Mouse (Mus musculus) lung, postnatal 0 days (tissue): ENCODE results near the gene Dok7. TPM values are rescaled to one million over a fixed set of nuclear protein-coding genes. Genes with fewer than 3 reads are reported as not detected.

ENCODE experiments used
- ATAC-seq: fragments of 200-750 bp; cut with Nextera tagmentation; 2 replicates; pipeline ENCODE4 v1.8.0; 2017; ENCODE audit warnings: moderate library complexity
- DNase-seq: peaks from one replicate; pipeline ENCODE4 v3.0.0-alpha.2; 2016; ENCODE audit warnings: low spot score
- H3K27ac ChIP-seq: fragments of 300-500 bp; sonication (generic); 2 replicates; pipeline ENCODE4 v1.5.1; 2014; ENCODE audit warnings: antibody characterized with exemption, mild to moderate bottlenecking, low read length, mixed read lengths
- H3K27me3 ChIP-seq: fragments of 300-500 bp; sonication (generic); replicated peaks from 2 replicates; pipeline ENCODE4 v1.6.1; 2014; ENCODE audit warnings: low read length, mixed read lengths; ENCODE audit not compliant: insufficient read depth
- H3K36me3 ChIP-seq: fragments of 300-500 bp; sonication (generic); 2 replicates; pipeline ENCODE4 v1.6.1; 2014; ENCODE audit warnings: low read length, mixed read lengths; ENCODE audit not compliant: insufficient read depth
- H3K4me1 ChIP-seq: fragments of 300-500 bp; sonication (generic); 2 replicates; pipeline ENCODE4 v1.6.1; 2014; ENCODE audit warnings: antibody characterized with exemption, low read depth, low read length, mixed read lengths; ENCODE audit not compliant: insufficient read depth
- H3K4me2 ChIP-seq: fragments of 300-500 bp; sonication (generic); replicated peaks from 2 replicates; pipeline ENCODE4 v1.6.1; 2014; ENCODE audit warnings: low read depth, mild to moderate bottlenecking, low read length, moderate library complexity, mixed read lengths
- H3K4me3 ChIP-seq: fragments of 300-500 bp; sonication (generic); 2 replicates; pipeline ENCODE4 v1.5.1; 2014; ENCODE audit warnings: low read depth, low read length
- H3K9ac ChIP-seq: fragments of 300-500 bp; sonication (generic); replicated peaks from 2 replicates; pipeline ENCODE4 v1.6.1; 2014; ENCODE audit warnings: low read depth, mild to moderate bottlenecking
- H3K9me3 ChIP-seq: fragments of 300-500 bp; sonication (generic); 2 replicates; pipeline ENCODE4 v1.6.1; 2016; ENCODE audit warnings: low read length, mixed read lengths
- CTCF ChIP-seq: IDR thresholded peaks from 2 replicates; pipeline ENCODE4 v1.5.1; 2016; ENCODE audit warnings: antibody characterized with exemption, mild to moderate bottlenecking
- EP300 ChIP-seq: IDR thresholded peaks from 2 replicates; pipeline ENCODE4 v1.6.1; 2016; ENCODE audit warnings: antibody characterized with exemption, mild to moderate bottlenecking, control low read depth
- WGBS: fragments of 180-500 bp; shearing (Covaris S2); extraction: QIAGEN DNeasy Blood & Tissue Kit; methylation state at CpG from one replicate; pipeline ENCODE4 v1.1.7; 2014; 5-methylcytosine and 5-hydroxymethylcytosine counted together
- polyA plus RNA-seq: library from polyadenylated mRNA; unstranded; fragments of >200 nt; fragmentation: Nextera tagmentation; extraction: Ambion mirVana; gene quantifications from 2 replicates; pipeline ENCODE4 v1.2.1, GENCODE M21; 2015

Gene Dok7
- polyA plus RNA-seq, 1 experiment from 2014 or later, result 0.56 TPM

GRCm38 (mm10) chr5:35050541-35050940 is 6.0 kb upstream of the Dok7 start:
- no peaks in the 10 kb centered on the region for H3K27me3 ChIP-seq
- ATAC-seq, result no peak
- WGBS, result 60% methylated on average over 5 of the region's 5 CpGs
- no peak overlapping the region for H3K27ac ChIP-seq
- DNase-seq, result no peak
- H3K36me3 ChIP-seq, result no peaks in the 10 kb centered on the region
- H3K9ac ChIP-seq, result no peak overlapping the region
- TF ChIP-seq CTCF (peak; percentile 41), EP300 (no peak)
- no peak overlapping the region for H3K4me3 ChIP-seq
- no peak overlapping the region for H3K4me2 ChIP-seq
- H3K4me1 ChIP-seq, result no peaks in the 10 kb centered on the region
- no peaks in the 10 kb centered on the region for H3K9me3 ChIP-seq

- Histone ChIP-seq H3K9me3 (no peaks in the 10 kb centered on the region), H3K27me3 (peaks cover 10% of the 10 kb centered on the region; the same call in 1 of the 2 replicates), H3K27ac (no peak overlapping the region), H3K36me3 (no peaks in the 10 kb centered on the region), H3K4me3 (no peak overlapping the region), H3K9ac (no peak overlapping the region), H3K4me2 (no peak overlapping the region), H3K4me1 (peaks cover 4% of the 10 kb centered on the region; the same call in 1 of the 2 replicates)
- TF ChIP-seq CTCF, result no peak
- no peak for TF ChIP-seq EP300
- WGBS, result 89% methylated on average over 3 of the region's 3 CpGs
- ATAC-seq (no peak), DNase-seq (no peak)
These were observed 1.9 kb upstream of the Dok7 start for GRCm38 (mm10) chr5:35054628-35055027.

- ATAC-seq, result peak; percentile 68
- Histone ChIP-seq H3K27me3 (peaks cover 10% of the 10 kb centered on the region; the same call in 1 of the 2 replicates), H3K27ac (no peak overlapping the region), H3K9me3 (no peaks in the 10 kb centered on the region), H3K9ac (no peak overlapping the region), H3K4me1 (peaks cover 4% of the 10 kb centered on the region; the same call in 1 of the 2 replicates), H3K4me3 (no peak overlapping the region), H3K4me2 (no peak overlapping the region), H3K36me3 (no peaks in the 10 kb centered on the region)
- WGBS, result 32% methylated on average over 12 of the region's 12 CpGs
- no peak for TF ChIP-seq CTCF
- TF ChIP-seq EP300, result no peak
- peak; percentile 72 for DNase-seq
These were observed 1.5 kb upstream of the Dok7 start for GRCm38 (mm10) chr5:35055076-35055475.

- peaks cover 4% of the 10 kb centered on the region; the same call in 1 of the 2 replicates for H3K4me1 ChIP-seq
- no peak for ATAC-seq
- H3K27ac ChIP-seq, result no peak overlapping the region
- no peak for DNase-seq
- peak overlapping the region; percentile 98 for H3K4me2 ChIP-seq
- no peaks in the 10 kb centered on the region for H3K36me3 ChIP-seq
- H3K4me3 ChIP-seq, result peak overlapping the region; percentile 54; the same call in 1 of the 2 replicates
- TF ChIP-seq CTCF (no peak), EP300 (no peak)
- H3K9me3 ChIP-seq, result no peaks in the 10 kb centered on the region
- H3K9ac ChIP-seq, result no peak overlapping the region
- peaks cover 10% of the 10 kb centered on the region; the same call in 1 of the 2 replicates for H3K27me3 ChIP-seq
- WGBS, result 25% methylated on average over 4 of the region's 4 CpGs
These were observed 1.0 kb downstream of the Dok7 start for GRCm38 (mm10) chr5:35057582-35057981.

- no peak overlapping the region for H3K27ac ChIP-seq
- H3K36me3 ChIP-seq, result no peaks in the 10 kb centered on the region
- H3K9me3 ChIP-seq, result no peaks in the 10 kb centered on the region
- no peak overlapping the region for H3K9ac ChIP-seq
- ATAC-seq (no peak), DNase-seq (no peak)
- H3K4me1 ChIP-seq, result peaks cover 4% of the 10 kb centered on the region; the same call in 1 of the 2 replicates
- peaks cover 10% of the 10 kb centered on the region; the same call in 1 of the 2 replicates for H3K27me3 ChIP-seq
- H3K4me2 ChIP-seq, result no peak overlapping the region
- TF ChIP-seq CTCF, result no peak
- no peak for TF ChIP-seq EP300
- 45% methylated on average over 1 of the region's 1 CpGs for WGBS
- H3K4me3 ChIP-seq, result no peak overlapping the region
These were observed 1.6 kb downstream of the Dok7 start for GRCm38 (mm10) chr5:35058216-35058615.

- H3K36me3 ChIP-seq, result no peaks in the 10 kb centered on the region
- ATAC-seq (no peak), DNase-seq (no peak)
- no peak overlapping the region for H3K4me2 ChIP-seq
- H3K4me3 ChIP-seq, result no peak overlapping the region
- TF ChIP-seq EP300 (no peak), CTCF (no peak)
- 78% methylated on average over 3 of the region's 3 CpGs for WGBS
- H3K4me1 ChIP-seq, result peaks cover 4% of the 10 kb centered on the region; the same call in 1 of the 2 replicates
- peaks cover 10% of the 10 kb centered on the region; the same call in 1 of the 2 replicates for H3K27me3 ChIP-seq
- no peak overlapping the region for H3K27ac ChIP-seq
- H3K9ac ChIP-seq, result no peak overlapping the region
- no peaks in the 10 kb centered on the region for H3K9me3 ChIP-seq
These were observed 3.5 kb downstream of the Dok7 start for GRCm38 (mm10) chr5:35060098-35060497.

GRCm38 (mm10) chr5:35069841-35070240 is 13.3 kb downstream of the Dok7 start:
- no peaks in the 10 kb centered on the region for H3K27me3 ChIP-seq
- H3K36me3 ChIP-seq, result no peaks in the 10 kb centered on the region
- TF ChIP-seq CTCF, result no peak
- TF ChIP-seq EP300, result no peak
- H3K9me3 ChIP-seq, result no peaks in the 10 kb centered on the region
- H3K4me2 ChIP-seq, result no peak overlapping the region
- H3K9ac ChIP-seq, result no peak overlapping the region
- DNase-seq (no peak), ATAC-seq (no peak)
- no peak overlapping the region for H3K27ac ChIP-seq
- H3K4me3 ChIP-seq, result no peak overlapping the region
- 88% methylated on average over 2 of the region's 2 CpGs for WGBS
- no peaks in the 10 kb centered on the region for H3K4me1 ChIP-seq
